Mouse (Mus musculus) hindbrain, embryonic 16.5 days (tissue): ENCODE results near the gene Arntl. TPM values are rescaled to one million over a fixed set of nuclear protein-coding genes. Genes with fewer than 3 reads are reported as not detected.

Experiments
- ATAC-seq: fragments of 200-750 bp; cut with Nextera tagmentation; 2 replicates; pipeline ENCODE4 v1.8.0; 2017; ENCODE audit warnings: moderate TSS enrichment, moderate library complexity
- H3K27ac ChIP-seq: fragments of 300-500 bp; sonication (generic); 2 replicates; pipeline ENCODE4 v1.5.1; 2014; ENCODE audit warnings: low read depth, mild to moderate bottlenecking, control low read depth, low read length, moderate library complexity
- H3K27me3 ChIP-seq: fragments of 300-500 bp; sonication (generic); replicated peaks from 2 replicates; pipeline ENCODE4 v1.6.1; 2014; ENCODE audit warnings: low read length; ENCODE audit not compliant: control insufficient read depth, insufficient read depth
- H3K36me3 ChIP-seq: fragments of 300-500 bp; sonication (generic); 2 replicates; pipeline ENCODE4 v1.6.1; 2014; ENCODE audit warnings: mild to moderate bottlenecking, low read length, moderate library complexity, mixed read lengths; ENCODE audit not compliant: control insufficient read depth, insufficient read depth
- H3K4me1 ChIP-seq: fragments of 300-500 bp; sonication (generic); 2 replicates; pipeline ENCODE4 v1.6.1; 2014; ENCODE audit warnings: low read depth, low read length; ENCODE audit not compliant: control insufficient read depth, insufficient read depth
- H3K4me2 ChIP-seq: fragments of 300-500 bp; sonication (generic); 2 replicates; pipeline ENCODE4 v1.6.1; 2014; ENCODE audit warnings: mild to moderate bottlenecking, low read length, control low read depth, moderate library complexity
- H3K4me3 ChIP-seq: fragments of 300-500 bp; sonication (generic); 2 replicates; pipeline ENCODE4 v1.5.1; 2014; ENCODE audit warnings: mild to moderate bottlenecking, low read length, control low read depth, moderate library complexity
- H3K9ac ChIP-seq: fragments of 300-500 bp; sonication (generic); 2 replicates; pipeline ENCODE4 v1.6.1; 2014; ENCODE audit warnings: low read depth, mild to moderate bottlenecking, control low read depth, low read length, moderate library complexity
- H3K9me3 ChIP-seq: fragments of 300-500 bp; sonication (generic); 2 replicates; pipeline ENCODE4 v1.6.1; 2014; ENCODE audit warnings: mild to moderate bottlenecking, low read length, moderate library complexity; ENCODE audit not compliant: control insufficient read depth
- WGBS: fragments of 180-500 bp; shearing (Covaris S2); extraction: QIAGEN DNeasy Blood & Tissue Kit; methylation state at CpG from one replicate; pipeline ENCODE4 v1.1.7; 2014; 5-methylcytosine and 5-hydroxymethylcytosine counted together
- polyA plus RNA-seq: library from polyadenylated mRNA; unstranded; fragments of >200 nt; fragmentation: Nextera tagmentation; extraction: Ambion mirVana; gene quantifications from 2 replicates; pipeline ENCODE4 v1.2.1, GENCODE M21; 2015

Gene Arntl
- polyA plus RNA-seq, 1 experiment from 2014 or later = 21.7 TPM

DNA sequence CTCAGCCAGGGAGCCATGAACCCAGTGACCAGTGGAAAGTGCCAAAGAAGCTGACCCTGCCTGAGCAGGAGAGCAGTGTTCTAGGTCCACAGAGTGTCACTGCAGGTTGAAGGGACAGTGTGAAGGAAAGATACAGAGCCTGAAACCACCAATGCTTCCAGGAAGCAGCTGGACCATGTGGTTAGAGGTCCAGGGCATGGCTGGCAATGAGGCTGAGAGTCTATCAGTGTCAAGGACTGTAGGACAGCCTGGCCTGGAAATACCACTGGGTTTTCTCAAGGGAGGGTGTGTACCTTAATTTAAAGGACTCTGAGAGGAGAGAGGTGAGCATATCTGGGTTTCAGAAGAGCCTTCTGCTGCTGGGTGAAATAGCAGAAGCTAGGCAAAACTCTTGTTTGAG lies 22.2 kb upstream of the Arntl start:
- H3K36me3 ChIP-seq = no peaks in the 10 kb centered on the region
- no peak for ATAC-seq
- no peak overlapping the region for H3K4me3 ChIP-seq
- no peaks in the 10 kb centered on the region for H3K9me3 ChIP-seq
- no peaks in the 10 kb centered on the region for H3K4me1 ChIP-seq
- no peak overlapping the region for H3K9ac ChIP-seq
- H3K27ac ChIP-seq = no peak overlapping the region
- no peak overlapping the region for H3K4me2 ChIP-seq
- H3K27me3 ChIP-seq = no peaks in the 10 kb centered on the region

DNA sequence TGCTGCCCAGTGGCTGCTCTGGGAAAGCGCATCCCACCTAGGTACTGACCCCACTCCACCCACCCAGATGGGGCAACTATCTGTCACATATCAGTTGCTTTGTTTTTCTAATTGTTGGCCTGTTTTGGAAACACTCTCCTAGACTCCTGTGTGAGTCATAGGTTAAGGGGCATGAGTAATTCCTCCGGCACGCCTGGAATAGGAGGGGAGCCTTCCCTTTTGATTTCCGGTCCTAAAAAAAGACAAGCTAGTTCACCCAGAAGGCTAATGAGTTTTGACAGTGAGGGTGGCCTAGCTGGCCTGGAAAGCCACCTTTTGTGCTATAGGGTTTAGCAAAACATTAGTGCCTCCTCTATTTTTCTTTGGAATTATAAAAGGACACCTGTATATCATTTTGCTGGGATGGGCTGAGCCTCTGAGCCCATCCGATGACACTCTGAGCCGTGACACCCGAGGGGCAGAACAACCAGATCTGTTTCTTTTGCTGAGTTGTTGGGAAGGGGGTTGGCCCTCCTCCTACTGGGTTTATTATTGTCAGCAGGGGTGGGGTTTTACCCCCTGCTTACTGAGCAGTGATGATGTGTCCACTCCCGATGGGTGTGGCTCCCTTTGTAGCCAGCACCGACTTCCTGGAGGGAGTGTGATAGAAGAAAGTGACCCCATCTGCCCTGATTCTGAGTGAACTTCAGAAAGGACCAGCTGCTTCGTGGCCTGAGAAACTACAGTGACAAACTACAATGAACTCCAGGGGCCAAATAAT lies 21.0 kb upstream of the Arntl start:
- Histone ChIP-seq H3K9ac (no peak overlapping the region), H3K36me3 (no peaks in the 10 kb centered on the region), H3K4me3 (no peak overlapping the region), H3K4me2 (no peak overlapping the region), H3K9me3 (no peaks in the 10 kb centered on the region), H3K4me1 (no peaks in the 10 kb centered on the region), H3K27me3 (no peaks in the 10 kb centered on the region), H3K27ac (no peak overlapping the region)
- WGBS = 71% methylated on average over 10 of the region's 10 CpGs
- ATAC-seq = no peak

DNA sequence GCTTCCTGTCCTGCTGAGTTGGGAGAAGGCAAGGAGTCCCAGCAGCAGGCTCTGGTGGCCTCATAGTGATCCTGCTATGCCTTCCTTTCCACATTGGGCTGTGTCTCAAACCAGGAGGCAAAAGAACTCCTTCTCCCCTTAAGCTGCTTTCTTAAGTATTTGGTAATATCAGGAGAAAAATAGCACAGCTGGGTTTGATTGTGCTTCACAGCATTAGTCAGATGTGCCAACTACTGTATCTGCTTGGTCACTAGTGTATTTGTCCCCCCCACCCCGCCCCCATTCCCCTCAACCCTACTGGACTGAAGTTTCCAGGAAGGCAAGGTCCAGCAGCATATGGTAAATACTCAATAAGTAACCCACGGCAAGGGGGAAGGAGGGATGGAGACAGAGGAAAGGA lies 19.2 kb upstream of the Arntl start:
- 64% methylated on average over 2 of the region's 2 CpGs for WGBS

DNA sequence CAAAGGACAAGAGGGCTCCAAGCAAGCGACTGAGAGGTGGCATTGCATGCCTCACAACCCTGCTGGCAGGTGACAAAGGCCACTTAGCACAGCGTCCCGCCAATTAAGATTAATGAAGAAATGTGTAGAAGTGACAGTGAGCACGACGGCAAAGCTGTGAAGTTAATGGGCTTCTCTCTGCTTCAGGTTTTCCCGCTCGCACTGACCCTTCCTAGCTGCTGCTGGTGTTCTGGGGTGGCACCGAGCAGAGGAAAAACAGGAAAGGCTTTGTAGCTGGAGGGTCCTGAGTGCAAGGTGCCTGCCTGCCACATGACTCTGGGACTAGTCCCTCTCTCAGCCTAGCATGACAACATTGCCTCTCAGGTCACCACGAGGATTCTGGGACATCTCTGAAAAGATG lies 18.7 kb upstream of the Arntl start:
- Histone ChIP-seq H3K4me2 (no peak overlapping the region), H3K27me3 (no peaks in the 10 kb centered on the region), H3K9ac (no peak overlapping the region), H3K9me3 (no peaks in the 10 kb centered on the region), H3K4me3 (no peak overlapping the region), H3K36me3 (no peaks in the 10 kb centered on the region), H3K4me1 (no peaks in the 10 kb centered on the region), H3K27ac (no peak overlapping the region)
- ATAC-seq = no peak
- 45% methylated on average over 9 of the region's 9 CpGs for WGBS

More for the DNA sequence above, 19.2 kb upstream of the Arntl start:
- no peak overlapping the region for H3K9ac ChIP-seq
- no peak overlapping the region for H3K27ac ChIP-seq
- no peaks in the 10 kb centered on the region for H3K4me1 ChIP-seq
- no peak for ATAC-seq
- H3K36me3 ChIP-seq = no peaks in the 10 kb centered on the region
- no peak overlapping the region for H3K4me2 ChIP-seq
- no peak overlapping the region for H3K4me3 ChIP-seq
- H3K9me3 ChIP-seq = no peaks in the 10 kb centered on the region
- H3K27me3 ChIP-seq = no peaks in the 10 kb centered on the region

DNA sequence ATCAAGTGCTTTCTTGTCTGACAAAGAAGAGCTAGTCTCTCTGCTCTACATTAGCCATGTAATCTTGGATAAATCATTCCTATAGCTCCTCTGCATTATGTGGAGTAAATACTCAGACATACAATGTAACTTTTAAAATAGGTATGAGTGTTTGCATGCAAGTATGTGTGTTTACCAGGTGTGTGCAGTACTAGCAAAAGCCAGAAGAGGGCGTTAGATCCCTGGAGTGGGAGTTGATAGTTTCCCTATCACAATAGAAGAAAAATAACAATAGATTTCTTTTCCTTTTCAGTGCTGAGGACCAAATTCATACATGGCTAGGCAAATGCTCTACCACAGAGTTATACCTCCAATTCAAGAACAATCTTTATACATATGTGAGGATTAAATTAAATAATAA lies 15.5 kb upstream of the Arntl start:
- no peaks in the 10 kb centered on the region for H3K9me3 ChIP-seq
- H3K27ac ChIP-seq = no peak overlapping the region
- H3K4me3 ChIP-seq = no peak overlapping the region
- no peak overlapping the region for H3K4me2 ChIP-seq
- no peaks in the 10 kb centered on the region for H3K36me3 ChIP-seq
- ATAC-seq = no peak
- no peak overlapping the region for H3K9ac ChIP-seq
- H3K4me1 ChIP-seq = no peaks in the 10 kb centered on the region
- H3K27me3 ChIP-seq = no peaks in the 10 kb centered on the region
- 76% methylated on average over 1 of the region's 1 CpGs for WGBS

DNA sequence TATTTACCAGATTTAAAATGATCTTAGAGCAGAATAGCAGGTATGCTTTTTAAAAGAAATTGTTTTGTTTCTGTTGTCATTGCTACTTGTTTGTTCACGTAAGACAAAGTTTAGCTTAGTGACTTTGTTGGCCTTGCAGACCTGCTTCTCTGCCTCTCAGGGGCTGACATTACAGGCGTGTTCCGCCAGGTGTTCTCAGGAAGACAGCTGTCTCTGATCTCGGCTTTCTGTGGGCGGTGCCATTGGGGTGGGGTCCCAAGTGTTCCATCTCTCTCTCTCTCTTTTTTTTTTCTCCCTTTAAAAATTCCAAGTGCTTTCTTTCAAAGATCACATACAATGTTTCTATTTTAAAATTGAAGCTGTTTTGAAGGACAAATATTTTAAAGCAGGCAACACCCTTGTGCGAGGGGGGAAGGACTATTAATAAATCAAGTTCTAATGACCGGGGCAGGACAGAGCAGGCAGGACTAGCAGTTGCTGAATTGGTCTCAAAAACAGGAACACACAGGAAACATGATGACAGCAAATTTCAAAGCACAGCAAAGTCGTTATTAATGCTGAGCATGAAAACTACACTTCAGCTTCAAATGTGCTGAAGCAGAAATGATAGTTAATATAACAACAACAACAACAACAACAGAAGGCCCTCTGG lies 14.4 kb upstream of the Arntl start:
- Histone ChIP-seq H3K27ac (no peak overlapping the region), H3K9me3 (no peaks in the 10 kb centered on the region), H3K4me3 (no peak overlapping the region), H3K4me1 (peaks cover 3% of the 10 kb centered on the region), H3K9ac (no peak overlapping the region), H3K27me3 (no peaks in the 10 kb centered on the region), H3K4me2 (no peak overlapping the region), H3K36me3 (no peaks in the 10 kb centered on the region)
- 69% methylated on average over 8 of the region's 8 CpGs for whole genome bisulfite sequencing
- no peak for ATAC-seq

DNA sequence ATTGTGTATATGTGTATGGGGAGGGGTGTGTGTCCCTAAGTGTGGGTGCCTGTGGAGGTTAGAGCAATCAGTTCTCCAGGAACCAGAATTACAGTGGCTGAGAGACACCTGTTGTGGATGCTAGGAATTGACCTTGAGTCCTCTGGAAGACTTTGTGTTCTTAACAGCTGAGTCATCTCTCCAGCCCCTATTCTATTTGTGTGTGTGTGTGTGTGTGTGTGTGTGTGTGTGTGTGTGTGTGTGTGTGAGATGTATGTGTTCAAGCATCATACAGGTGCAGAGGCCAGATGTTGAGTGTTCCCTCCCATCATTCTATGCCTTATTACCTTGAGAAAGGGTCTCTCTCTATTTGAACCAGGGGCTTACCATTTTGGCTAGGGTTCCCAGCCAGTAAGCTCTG lies 13.4 kb upstream of the Arntl start:
- Histone ChIP-seq H3K36me3 (no peaks in the 10 kb centered on the region), H3K27me3 (no peaks in the 10 kb centered on the region), H3K27ac (no peak overlapping the region), H3K9me3 (no peaks in the 10 kb centered on the region), H3K9ac (no peak overlapping the region), H3K4me1 (peaks cover 3% of the 10 kb centered on the region), H3K4me3 (no peak overlapping the region), H3K4me2 (no peak overlapping the region)
- ATAC-seq = no peak

DNA sequence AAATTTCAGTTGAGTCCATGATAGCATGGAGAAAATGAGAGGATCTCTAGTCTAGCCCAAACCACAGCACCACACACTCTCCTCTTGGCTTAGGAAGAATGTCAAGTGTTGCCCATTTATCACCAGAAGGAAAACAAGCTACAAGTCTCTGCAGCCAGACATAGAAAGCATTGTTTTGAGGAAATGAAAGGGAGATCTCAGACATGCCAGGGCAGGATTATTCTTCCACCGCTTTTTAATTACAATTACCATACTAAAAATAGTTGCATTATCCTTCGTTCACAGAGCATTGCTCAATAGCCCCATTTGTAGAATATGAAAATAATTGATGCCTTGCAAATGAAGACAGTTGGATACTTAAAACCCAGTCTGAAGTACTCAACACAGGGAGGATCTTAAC lies 12.0 kb upstream of the Arntl start:
- no peak overlapping the region for H3K9ac ChIP-seq
- no peaks in the 10 kb centered on the region for H3K9me3 ChIP-seq
- H3K27me3 ChIP-seq = no peaks in the 10 kb centered on the region
- no peak overlapping the region for H3K4me2 ChIP-seq
- H3K36me3 ChIP-seq = no peaks in the 10 kb centered on the region
- H3K27ac ChIP-seq = no peak overlapping the region
- 58% methylated on average over 2 of the region's 2 CpGs for WGBS
- no peak for ATAC-seq
- H3K4me3 ChIP-seq = no peak overlapping the region
- H3K4me1 ChIP-seq = peaks cover 3% of the 10 kb centered on the region

DNA sequence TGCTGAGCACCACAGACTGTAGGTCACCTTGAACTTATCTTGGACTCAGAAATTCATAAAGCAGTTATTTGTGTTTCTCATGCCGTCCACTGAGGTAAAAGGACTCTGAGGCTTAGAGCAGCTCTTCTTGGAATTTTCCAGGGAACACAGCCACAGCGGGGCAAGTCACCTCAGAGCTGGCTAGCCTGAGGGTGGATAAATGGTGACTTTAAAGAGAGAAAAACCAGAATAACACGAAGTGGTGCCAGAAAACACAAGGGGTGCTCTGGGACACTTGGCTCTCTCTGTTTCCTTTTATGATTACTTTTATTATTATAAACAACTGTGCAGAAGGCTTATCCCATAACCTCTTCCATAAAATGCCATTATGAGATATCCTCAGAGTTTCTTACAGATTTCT lies 11.1 kb upstream of the Arntl start:
- no peak overlapping the region for H3K4me2 ChIP-seq
- H3K4me3 ChIP-seq = no peak overlapping the region
- H3K36me3 ChIP-seq = no peaks in the 10 kb centered on the region
- no peaks in the 10 kb centered on the region for H3K9me3 ChIP-seq
- WGBS = 87% methylated on average over 3 of the region's 3 CpGs
- peaks cover 3% of the 10 kb centered on the region for H3K4me1 ChIP-seq
- no peak overlapping the region for H3K9ac ChIP-seq
- H3K27me3 ChIP-seq = no peaks in the 10 kb centered on the region
- no peak for ATAC-seq
- no peak overlapping the region for H3K27ac ChIP-seq
